Mouse (Mus musculus) fat pad, adult 2 months (tissue): ENCODE data around the gene 2210017I01Rik.

Experiments used
- DNase-seq: peaks from one replicate; pipeline ENCODE4 v3.0.0-alpha.2; 2011; ENCODE audit warnings: low read depth, low spot score; ENCODE audit errors: extremely low read depth

Gene 2210017I01Rik

GRCm38 (mm10) chr3:92607392-92607791, at the start of gene 2210017I01Rik:
TSS of gene 2210017I01Rik (minus strand) at chr3:92607492.
- no peak for DNase-seq

GRCm38 (mm10) chr3:92656826-92657225, 49.5 kb upstream of the 2210017I01Rik start, which contains the start of gene Lce1b:
TSS of gene Lce1b (minus strand) at chr3:92656926.
- DNase-seq = no peak

GRCm38 (mm10) chr3:92648207-92648606, 40.9 kb upstream of the 2210017I01Rik start, which contains the start of gene Lce1a1:
TSS of gene Lce1a1 (minus strand) at chr3:92648307.
- no peak for DNase-seq

GRCm38 (mm10) chr3:92639854-92640253, 32.6 kb upstream of the 2210017I01Rik start:
- DNase-seq = no peak

- DNase-seq = no peak
These were observed 31.3 kb upstream of the 2210017I01Rik start for GRCm38 (mm10) chr3:92638653-92638991.

GRCm38 (mm10) chr3:92637745-92638652, 30.7 kb upstream of the 2210017I01Rik start:
- DNase-seq = no peak

- DNase-seq = no peak
These were observed 14.3 kb upstream of the 2210017I01Rik start, which contains the start of gene Lce6a for GRCm38 (mm10) chr3:92621560-92621959. TSS of gene Lce6a (minus strand) at chr3:92621660.

GRCm38 (mm10) chr3:92609804-92610203, 2.5 kb upstream of the 2210017I01Rik start:
- DNase-seq = no peak

- DNase-seq = no peak
These were observed 5.1 kb downstream of the 2210017I01Rik start for GRCm38 (mm10) chr3:92602169-92602568.

- DNase-seq = no peak
These were observed 6.8 kb downstream of the 2210017I01Rik start for GRCm38 (mm10) chr3:92600456-92600855.

- DNase-seq = no peak
These were observed 7.3 kb downstream of the 2210017I01Rik start for GRCm38 (mm10) chr3:92599973-92600372.

GRCm38 (mm10) chr3:92598429-92598828, 8.9 kb downstream of the 2210017I01Rik start:
- peak; percentile 28 for DNase-seq

- DNase-seq = no peak
These were observed 18.4 kb downstream of the 2210017I01Rik start, which contains the start of gene Smcp for GRCm38 (mm10) chr3:92588858-92589257. TSS of gene Smcp (minus strand) at chr3:92588997.

- no peak for DNase-seq
These were observed 20.1 kb downstream of the 2210017I01Rik start for GRCm38 (mm10) chr3:92587190-92587589.

- DNase-seq = no peak
These were observed 22.2 kb downstream of the 2210017I01Rik start for GRCm38 (mm10) chr3:92585055-92585454.

- no peak for DNase-seq
These were observed 24.0 kb downstream of the 2210017I01Rik start for GRCm38 (mm10) chr3:92583164-92583826.

GRCm38 (mm10) chr3:92579508-92579907, 27.8 kb downstream of the 2210017I01Rik start:
- DNase-seq = no peak

GRCm38 (mm10) chr3:92578652-92579413, 28.5 kb downstream of the 2210017I01Rik start:
- no peak for DNase-seq

- peak; percentile 67 for DNase-seq
These were observed 33.7 kb downstream of the 2210017I01Rik start, which contains the start of gene Ivl for GRCm38 (mm10) chr3:92573449-92574041. TSS of gene Ivl (minus strand) at chr3:92573735.

- DNase-seq = no peak
These were observed 34.7 kb downstream of the 2210017I01Rik start for GRCm38 (mm10) chr3:92572514-92573155.
